Mouse (Mus musculus) CH12.LX (cell line): ENCODE measurements around the gene Spen.

Source experiments
- CTCF ChIP-seq, 2 experiments: IDR thresholded peaks in 1 of 2; conservative IDR thresholded peaks in 1 of 2; 2 replicates each; pipeline ENCODE4 v1.5.1; 2011 to 2012; ENCODE audit warnings: low read depth in 2 of 2, low read length in 2 of 2, improper control_type of control experiment in 1 of 2, inconsistent platforms in 1 of 2, mild to moderate bottlenecking in 1 of 2, moderate library complexity in 1 of 2
- ETS1 ChIP-seq: conservative IDR thresholded peaks from 2 replicates; pipeline ENCODE4 v1.6.1; 2012; ENCODE audit warnings: low read depth, mild to moderate bottlenecking, inconsistent platforms, low read length, improper control_type of control experiment, moderate library complexity
- HCFC1 ChIP-seq: IDR thresholded peaks from 2 replicates; pipeline ENCODE4 v1.6.1; 2012; ENCODE audit warnings: low read depth, mild to moderate bottlenecking, inconsistent platforms, low read length, improper control_type of control experiment
- ZNF384 ChIP-seq: IDR thresholded peaks from 2 replicates; pipeline ENCODE4 v1.6.1; 2012; ENCODE audit warnings: low read depth, low read length, improper control_type of control experiment, inconsistent platforms

DNA sequence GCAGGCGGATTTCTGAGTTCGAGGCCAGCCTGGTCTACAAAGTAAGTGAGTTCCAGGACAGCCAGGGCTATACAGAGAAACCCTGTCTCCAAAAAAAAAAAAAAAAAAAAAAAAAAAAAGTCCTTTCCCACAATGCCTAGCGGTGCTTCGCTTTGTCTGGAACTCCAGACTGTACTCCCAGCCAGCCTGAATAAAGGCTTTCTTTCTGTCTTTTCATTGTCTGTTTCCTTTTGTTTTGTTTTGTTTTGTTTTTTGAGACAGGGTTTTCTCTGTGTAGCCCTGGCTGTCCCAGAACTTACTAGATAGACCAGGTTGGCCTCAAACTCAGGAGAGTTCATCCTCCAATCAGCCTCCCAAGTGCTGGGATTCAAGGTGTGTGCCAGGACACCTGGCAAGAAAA lies 25.8 kb upstream of the Spen start:
- TF ChIP-seq HCFC1 (no peak), CTCF (conservative IDR thresholded peaks at IDR 0.05 in 1 of 2, IDR thresholded peaks at IDR 0.05 in 1 of 2; ENCODE audit: low read depth in 2 of 2, low read length in 2 of 2) (no peak), ETS1 (no peak), ZNF384 (no peak)
